Mouse (Mus musculus) stomach, embryonic 16.5 days (tissue): ENCODE data around the gene Slc25a41. TPM values are rescaled to one million over a fixed set of nuclear protein-coding genes. Genes with fewer than 3 reads are reported as not detected.

Experiments
- ATAC-seq: fragments of 200-750 bp; cut with Nextera tagmentation; 2 replicates; pipeline ENCODE4 v1.8.0; 2017; ENCODE audit warnings: moderate number of reproducible peaks, moderate TSS enrichment; ENCODE audit not compliant: insufficient read depth, low FRiP score
- H3K27ac ChIP-seq: fragments of 300-500 bp; sonication (generic); 2 replicates; pipeline ENCODE4 v1.5.1; 2014; ENCODE audit warnings: low read length
- H3K27me3 ChIP-seq: fragments of 300-500 bp; sonication (generic); 2 replicates; pipeline ENCODE4 v1.6.1; 2014; ENCODE audit warnings: low read length, control low read depth, mixed read lengths; ENCODE audit not compliant: control insufficient read depth, insufficient read depth
- H3K36me3 ChIP-seq: fragments of 300-500 bp; sonication (generic); 2 replicates; pipeline ENCODE4 v1.6.1; 2014; ENCODE audit warnings: low read length; ENCODE audit not compliant: control insufficient read depth, insufficient read depth
- H3K4me1 ChIP-seq: fragments of 300-500 bp; sonication (generic); 2 replicates; pipeline ENCODE4 v1.6.1; 2014; ENCODE audit warnings: low read length, control low read depth, mixed read lengths; ENCODE audit not compliant: control insufficient read depth, insufficient read depth
- H3K4me2 ChIP-seq: fragments of 300-500 bp; sonication (generic); 2 replicates; pipeline ENCODE4 v1.6.1; 2014; ENCODE audit warnings: low read depth, low read length, mixed read lengths
- H3K4me3 ChIP-seq: fragments of 300-500 bp; sonication (generic); replicated peaks from 2 replicates; pipeline ENCODE4 v1.5.1; 2014; ENCODE audit warnings: mild to moderate bottlenecking, low read length
- H3K9ac ChIP-seq: fragments of 300-500 bp; sonication (generic); 2 replicates; pipeline ENCODE4 v1.6.1; 2014; ENCODE audit warnings: low read length
- H3K9me3 ChIP-seq: fragments of 300-500 bp; sonication (generic); replicated peaks from 2 replicates; pipeline ENCODE4 v1.6.1; 2016; ENCODE audit warnings: low read length, control low read depth; ENCODE audit not compliant: control insufficient read depth
- WGBS: fragments of 180-500 bp; shearing (Covaris S2); extraction: QIAGEN DNeasy Blood & Tissue Kit; methylation state at CpG from one replicate; pipeline ENCODE4 v1.1.7; 2014; 5-methylcytosine and 5-hydroxymethylcytosine counted together
- polyA plus RNA-seq: library from polyadenylated mRNA; unstranded; fragments of >200 nt; fragmentation: Nextera tagmentation; extraction: Ambion mirVana; gene quantifications from 2 replicates; pipeline ENCODE4 v1.2.1, GENCODE M21; 2015

The Slc25a41 gene
- polyA plus RNA-seq, 1 experiment from 2014 or later = not detected

- 5% methylated on average over 11 of the region's 11 CpGs for WGBS
Observed at GRCm38 (mm10) chr17:57070699-57071098, 29.2 kb upstream of the Slc25a41 start.

GRCm38 (mm10) chr17:57070272-57070671 lies 28.8 kb upstream of the Slc25a41 start:
- Histone ChIP-seq H3K36me3 (no peaks in the 10 kb centered on the region), H3K27ac (peak overlapping the region; percentile 66), H3K9ac (peak overlapping the region; percentile 23), H3K4me2 (peak overlapping the region; percentile 43), H3K9me3 (no peaks in the 10 kb centered on the region), H3K27me3 (no peaks in the 10 kb centered on the region), H3K4me1 (no peaks in the 10 kb centered on the region), H3K4me3 (peak overlapping the region; percentile 24)
- no peak for ATAC-seq
- 11% methylated on average over 9 of the region's 9 CpGs for WGBS

More at GRCm38 (mm10) chr17:57070699-57071098, 29.2 kb upstream of the Slc25a41 start:
- Histone ChIP-seq H3K9me3 (no peaks in the 10 kb centered on the region), H3K4me1 (no peaks in the 10 kb centered on the region), H3K27me3 (no peaks in the 10 kb centered on the region), H3K9ac (peak overlapping the region; percentile 23), H3K4me2 (peak overlapping the region; percentile 43), H3K36me3 (no peaks in the 10 kb centered on the region), H3K27ac (no peak overlapping the region; the same call in 1 of the 2 replicates), H3K4me3 (peak overlapping the region; percentile 24)
- peak; percentile 84 for ATAC-seq

GRCm38 (mm10) chr17:57066908-57067307 lies 25.5 kb upstream of the Slc25a41 start:
- H3K36me3 ChIP-seq = no peaks in the 10 kb centered on the region
- no peak for ATAC-seq
- no peak overlapping the region for H3K27ac ChIP-seq
- H3K4me3 ChIP-seq = no peak overlapping the region
- WGBS = 54% methylated on average over 5 of the region's 5 CpGs
- peaks cover 14% of the 10 kb centered on the region for H3K27me3 ChIP-seq
- no peak overlapping the region for H3K4me2 ChIP-seq
- H3K9me3 ChIP-seq = no peaks in the 10 kb centered on the region
- H3K4me1 ChIP-seq = no peaks in the 10 kb centered on the region
- no peak overlapping the region for H3K9ac ChIP-seq

GRCm38 (mm10) chr17:57063031-57063430 lies 21.6 kb upstream of the Slc25a41 start:
- ATAC-seq = no peak
- peak overlapping the region; percentile 49 for H3K4me2 ChIP-seq
- peaks cover 12% of the 10 kb centered on the region; the same call in 1 of the 2 replicates for H3K4me1 ChIP-seq
- peak overlapping the region; percentile 75 for H3K9ac ChIP-seq
- no peaks in the 10 kb centered on the region for H3K9me3 ChIP-seq
- H3K27me3 ChIP-seq = peaks cover 18% of the 10 kb centered on the region
- peak overlapping the region; percentile 60 for H3K4me3 ChIP-seq
- WGBS = 14% methylated on average over 8 of the region's 8 CpGs
- H3K27ac ChIP-seq = peak overlapping the region; percentile 90; the same call in 1 of the 2 replicates
- H3K36me3 ChIP-seq = no peaks in the 10 kb centered on the region

- WGBS = 2% methylated on average over 22 of the region's 22 CpGs
- no peaks in the 10 kb centered on the region for H3K9me3 ChIP-seq
Observed at GRCm38 (mm10) chr17:57062548-57062947, 21.1 kb upstream of the Slc25a41 start.

GRCm38 (mm10) chr17:57062011-57062521 lies 20.6 kb upstream of the Slc25a41 start:
- no peaks in the 10 kb centered on the region for H3K9me3 ChIP-seq
- no peaks in the 10 kb centered on the region for H3K36me3 ChIP-seq
- peak overlapping the region; percentile 75 for H3K9ac ChIP-seq
- H3K4me3 ChIP-seq = peak overlapping the region; percentile 60
- peak overlapping the region; percentile 90 for H3K27ac ChIP-seq
- H3K27me3 ChIP-seq = peaks cover 18% of the 10 kb centered on the region
- 1% methylated on average over 39 of the region's 39 CpGs for WGBS
- peaks cover 12% of the 10 kb centered on the region; the same call in 1 of the 2 replicates for H3K4me1 ChIP-seq
- peak overlapping the region; percentile 49 for H3K4me2 ChIP-seq
- peak; percentile 74 for ATAC-seq

More at GRCm38 (mm10) chr17:57062548-57062947, 21.1 kb upstream of the Slc25a41 start:
- Histone ChIP-seq H3K36me3 (no peaks in the 10 kb centered on the region), H3K4me1 (peaks cover 12% of the 10 kb centered on the region; the same call in 1 of the 2 replicates), H3K27me3 (peaks cover 18% of the 10 kb centered on the region), H3K4me2 (peak overlapping the region; percentile 49), H3K4me3 (peak overlapping the region; percentile 60), H3K27ac (peak overlapping the region; percentile 90), H3K9ac (peak overlapping the region; percentile 75)
- ATAC-seq = no peak

- H3K9me3 ChIP-seq = no peaks in the 10 kb centered on the region
- H3K4me1 ChIP-seq = peaks cover 12% of the 10 kb centered on the region; the same call in 1 of the 2 replicates
- H3K27me3 ChIP-seq = peaks cover 18% of the 10 kb centered on the region
- peak overlapping the region; percentile 72; the same call in 1 of the 2 replicates for H3K27ac ChIP-seq
- peak overlapping the region; percentile 94 for H3K4me2 ChIP-seq
- WGBS = 33% methylated on average over 10 of the region's 10 CpGs
- peak overlapping the region; percentile 78 for H3K4me3 ChIP-seq
- no peak for ATAC-seq
- H3K36me3 ChIP-seq = no peaks in the 10 kb centered on the region
- H3K9ac ChIP-seq = no peak overlapping the region
Observed at GRCm38 (mm10) chr17:57061069-57061468, 19.6 kb upstream of the Slc25a41 start.

GRCm38 (mm10) chr17:57060231-57060801 lies 18.9 kb upstream of the Slc25a41 start:
- WGBS = under 1% methylated on average over 44 of the region's 44 CpGs
- H3K36me3 ChIP-seq = no peaks in the 10 kb centered on the region
- ATAC-seq = peak; percentile 86
- no peaks in the 10 kb centered on the region for H3K9me3 ChIP-seq
- peak overlapping the region; percentile 87 for H3K27ac ChIP-seq
- peaks cover 12% of the 10 kb centered on the region; the same call in 1 of the 2 replicates for H3K4me1 ChIP-seq
- H3K4me3 ChIP-seq = peak overlapping the region; percentile 78
- peaks cover 18% of the 10 kb centered on the region for H3K27me3 ChIP-seq
- H3K9ac ChIP-seq = peak overlapping the region; percentile 61
- H3K4me2 ChIP-seq = peak overlapping the region; percentile 94

GRCm38 (mm10) chr17:57059486-57059977 lies 18.1 kb upstream of the Slc25a41 start, which contains the start of gene Slc25a23:
Slc25a23 (minus strand) TSS chr17:57059863.
- no peaks in the 10 kb centered on the region for H3K9me3 ChIP-seq
- peak within 1 kb of the TSS; percentile 86 for H3K9ac ChIP-seq
- peaks cover 18% of the 10 kb centered on the region for H3K27me3 ChIP-seq
- peaks cover 12% of the 10 kb centered on the region; the same call in 1 of the 2 replicates for H3K4me1 ChIP-seq
- peak within 1 kb of the TSS; percentile 78 for H3K4me3 ChIP-seq
- WGBS = under 1% methylated on average over 42 of the region's 45 CpGs
- H3K27ac ChIP-seq = peak within 1 kb of the TSS; percentile 87
- ATAC-seq = peak; percentile 44; the same call in 1 of the 2 replicates
- H3K4me2 ChIP-seq = peak within 1 kb of the TSS; percentile 94
- H3K36me3 ChIP-seq = no peaks in the 10 kb centered on the region
